Mouse (Mus musculus): Measurements from ENCODE around the gene Il3. TPM values are rescaled to one million over a fixed set of nuclear protein-coding genes. Genes with fewer than 3 reads are reported as not detected.
"Not testable (repeated sequence)": the region's sequence is repeated elsewhere in the genome, so short reads cannot be mapped to it uniquely, and the experiment has no call there.

The Il3 gene
- polyA plus RNA-seq, 1 experiment, result not detected

GRCm38 (mm10) chr11:54298777-54299176 lies 31.7 kb upstream of the Il3 start:
- Histone ChIP-seq H3K4me2 (ENCODE audit: low read depth) (no peak overlapping the region), H3K79me2 (ENCODE audit: control insufficient read depth, insufficient read depth) (no peaks in the 10 kb centered on the region), H3K36me3 (ENCODE audit: control insufficient read depth, insufficient read depth) (no peaks in the 10 kb centered on the region), H3K27me3 (ENCODE audit: control insufficient read depth, insufficient read depth, insufficient read length) (peaks cover 5% of the 10 kb centered on the region), H3K4me3 (no peak overlapping the region), H3ac (ENCODE audit: control insufficient read depth, insufficient read length) (no peak overlapping the region)
- TF ChIP-seq TCF12 (IDR thresholded peaks at IDR 0.05; ENCODE audit: insufficient read depth, poor library complexity, severe bottlenecking), result no peak
- no peak for TF ChIP-seq CEBPB (IDR thresholded peaks at IDR 0.05; ENCODE audit: insufficient read depth, poor library complexity, severe bottlenecking)
- no peak for TF ChIP-seq E2F4 (IDR thresholded peaks at IDR 0.05; ENCODE audit: insufficient read depth)
- no peak for TF ChIP-seq POLR2AphosphoS2 (IDR thresholded peaks at IDR 0.05; ENCODE audit: insufficient read length, low read depth)
- TF ChIP-seq MAX (IDR thresholded peaks at IDR 0.05; ENCODE audit: low read depth), result no peak
- no peak for TF ChIP-seq USF1 (IDR thresholded peaks at IDR 0.05; ENCODE audit: low read depth)
- TF ChIP-seq MYOD1 (IDR thresholded peaks at IDR 0.05; ENCODE audit: control insufficient read depth in 1 of 3, insufficient read length in 2 of 3, low read depth in 2 of 3), result no peak
- TF ChIP-seq REST (IDR thresholded peaks at IDR 0.05; ENCODE audit: insufficient read depth, insufficient read length), result no peak
- no peak for TF ChIP-seq POLR2A (IDR thresholded peaks at IDR 0.05; ENCODE audit: insufficient read length, low read depth)
- TF ChIP-seq SRF (IDR thresholded peaks at IDR 0.05; ENCODE audit: control insufficient read depth, insufficient read length, low read depth), result no peak
- no peak for TF ChIP-seq TCF3 (IDR thresholded peaks at IDR 0.05; ENCODE audit: insufficient read length, low read depth)
- no peak for TF ChIP-seq MYOG (IDR thresholded peaks at IDR 0.05; ENCODE audit: control insufficient read depth in 1 of 3, insufficient read depth in 1 of 3, insufficient read length in 2 of 3, low read depth in 2 of 3)

- not testable (repeated sequence) for H3K4me2 ChIP-seq (ENCODE audit: low read depth); H3K4me3 ChIP-seq; H3ac ChIP-seq (ENCODE audit: control insufficient read depth, insufficient read length); H3K27me3 ChIP-seq (ENCODE audit: control insufficient read depth, insufficient read depth, insufficient read length); H3K79me2 ChIP-seq (ENCODE audit: control insufficient read depth, insufficient read depth); H3K36me3 ChIP-seq (ENCODE audit: control insufficient read depth, insufficient read depth)
Observed at GRCm38 (mm10) chr11:54297471-54297870, 30.4 kb upstream of the Il3 start.

GRCm38 (mm10) chr11:54296734-54297133 lies 29.7 kb upstream of the Il3 start:
- Histone ChIP-seq H3K27me3 (ENCODE audit: control insufficient read depth, insufficient read depth, insufficient read length) (no peaks in the 10 kb centered on the region), H3K4me3 (no peak overlapping the region), H3K36me3 (ENCODE audit: control insufficient read depth, insufficient read depth) (no peaks in the 10 kb centered on the region), H3K4me2 (ENCODE audit: low read depth) (no peak overlapping the region), H3K79me2 (ENCODE audit: control insufficient read depth, insufficient read depth) (no peaks in the 10 kb centered on the region), H3ac (ENCODE audit: control insufficient read depth, insufficient read length) (no peak overlapping the region)
- TF ChIP-seq MYOD1 (IDR thresholded peaks at IDR 0.05; ENCODE audit: control insufficient read depth in 1 of 3, insufficient read length in 2 of 3, low read depth in 2 of 3) (no peak), MYOG (IDR thresholded peaks at IDR 0.05; ENCODE audit: control insufficient read depth in 1 of 3, insufficient read depth in 1 of 3, insufficient read length in 2 of 3, low read depth in 2 of 3) (no peak), TCF3 (IDR thresholded peaks at IDR 0.05; ENCODE audit: insufficient read length, low read depth) (no peak), MAX (IDR thresholded peaks at IDR 0.05; ENCODE audit: low read depth) (no peak), E2F4 (IDR thresholded peaks at IDR 0.05; ENCODE audit: insufficient read depth) (no peak), POLR2A (IDR thresholded peaks at IDR 0.05; ENCODE audit: insufficient read length, low read depth) (no peak), POLR2AphosphoS2 (IDR thresholded peaks at IDR 0.05; ENCODE audit: insufficient read length, low read depth) (no peak), CEBPB (IDR thresholded peaks at IDR 0.05; ENCODE audit: insufficient read depth, poor library complexity, severe bottlenecking) (no peak), SRF (IDR thresholded peaks at IDR 0.05; ENCODE audit: control insufficient read depth, insufficient read length, low read depth) (no peak), TCF12 (IDR thresholded peaks at IDR 0.05; ENCODE audit: insufficient read depth, poor library complexity, severe bottlenecking) (no peak)

GRCm38 (mm10) chr11:54295971-54296370 lies 28.9 kb upstream of the Il3 start:
- H3K36me3 ChIP-seq (ENCODE audit: control insufficient read depth, insufficient read depth), result no peaks in the 10 kb centered on the region
- no peaks in the 10 kb centered on the region for H3K27me3 ChIP-seq (ENCODE audit: control insufficient read depth, insufficient read depth, insufficient read length)
- no peaks in the 10 kb centered on the region for H3K79me2 ChIP-seq (ENCODE audit: control insufficient read depth, insufficient read depth)
- TF ChIP-seq MYOG (IDR thresholded peaks at IDR 0.05; ENCODE audit: control insufficient read depth in 1 of 3, insufficient read depth in 1 of 3, insufficient read length in 2 of 3, low read depth in 2 of 3), result no peak
- no peak for TF ChIP-seq USF1 (IDR thresholded peaks at IDR 0.05; ENCODE audit: low read depth)
- no peak for TF ChIP-seq TCF12 (IDR thresholded peaks at IDR 0.05; ENCODE audit: insufficient read depth, poor library complexity, severe bottlenecking)
- no peak for TF ChIP-seq E2F4 (IDR thresholded peaks at IDR 0.05; ENCODE audit: insufficient read depth)
- TF ChIP-seq POLR2A (IDR thresholded peaks at IDR 0.05; ENCODE audit: insufficient read length, low read depth), result no peak
- TF ChIP-seq TCF3 (IDR thresholded peaks at IDR 0.05; ENCODE audit: insufficient read length, low read depth), result no peak
- TF ChIP-seq MAX (IDR thresholded peaks at IDR 0.05; ENCODE audit: low read depth), result no peak
- no peak for TF ChIP-seq SRF (IDR thresholded peaks at IDR 0.05; ENCODE audit: control insufficient read depth, insufficient read length, low read depth)
- no peak for TF ChIP-seq POLR2AphosphoS2 (IDR thresholded peaks at IDR 0.05; ENCODE audit: insufficient read length, low read depth)
- TF ChIP-seq CEBPB (IDR thresholded peaks at IDR 0.05; ENCODE audit: insufficient read depth, poor library complexity, severe bottlenecking), result no peak
- TF ChIP-seq REST (IDR thresholded peaks at IDR 0.05; ENCODE audit: insufficient read depth, insufficient read length), result no peak
- no peak for TF ChIP-seq MYOD1 (IDR thresholded peaks at IDR 0.05; ENCODE audit: control insufficient read depth in 1 of 3, insufficient read length in 2 of 3, low read depth in 2 of 3)
- H3ac ChIP-seq (ENCODE audit: control insufficient read depth, insufficient read length), result no peak overlapping the region
- no peak overlapping the region for H3K4me2 ChIP-seq (ENCODE audit: low read depth)
- no peak overlapping the region for H3K4me3 ChIP-seq

GRCm38 (mm10) chr11:54293980-54294807 lies 27.1 kb upstream of the Il3 start:
- H3K4me2 ChIP-seq (ENCODE audit: low read depth), result no peak overlapping the region
- H3K4me3 ChIP-seq, result no peak overlapping the region
- H3K36me3 ChIP-seq (ENCODE audit: control insufficient read depth, insufficient read depth), result no peaks in the 10 kb centered on the region
- H3ac ChIP-seq (ENCODE audit: control insufficient read depth, insufficient read length), result no peak overlapping the region
- no peaks in the 10 kb centered on the region for H3K27me3 ChIP-seq (ENCODE audit: control insufficient read depth, insufficient read depth, insufficient read length)
- TF ChIP-seq MYOD1 (IDR thresholded peaks at IDR 0.05; ENCODE audit: control insufficient read depth in 1 of 3, insufficient read length in 2 of 3, low read depth in 2 of 3) (no peak), USF1 (IDR thresholded peaks at IDR 0.05; ENCODE audit: low read depth) (no peak), MAX (IDR thresholded peaks at IDR 0.05; ENCODE audit: low read depth) (no peak), REST (IDR thresholded peaks at IDR 0.05; ENCODE audit: insufficient read depth, insufficient read length) (no peak), POLR2AphosphoS2 (IDR thresholded peaks at IDR 0.05; ENCODE audit: insufficient read length, low read depth) (no peak), TCF12 (IDR thresholded peaks at IDR 0.05; ENCODE audit: insufficient read depth, poor library complexity, severe bottlenecking) (no peak), CEBPB (IDR thresholded peaks at IDR 0.05; ENCODE audit: insufficient read depth, poor library complexity, severe bottlenecking) (no peak), TCF3 (IDR thresholded peaks at IDR 0.05; ENCODE audit: insufficient read length, low read depth) (no peak), E2F4 (IDR thresholded peaks at IDR 0.05; ENCODE audit: insufficient read depth) (no peak), SRF (IDR thresholded peaks at IDR 0.05; ENCODE audit: control insufficient read depth, insufficient read length, low read depth) (no peak), MYOG (IDR thresholded peaks at IDR 0.05; ENCODE audit: control insufficient read depth in 1 of 3, insufficient read depth in 1 of 3, insufficient read length in 2 of 3, low read depth in 2 of 3) (no peak), POLR2A (IDR thresholded peaks at IDR 0.05; ENCODE audit: insufficient read length, low read depth) (no peak)
- H3K79me2 ChIP-seq (ENCODE audit: control insufficient read depth, insufficient read depth), result no peaks in the 10 kb centered on the region

All from myocyte (in vitro differentiated cells).